Mouse (Mus musculus) retina, adult 2 months (tissue): Measurements from ENCODE around the gene Zfp626.
"Not testable (repeated sequence)": the region's sequence is repeated elsewhere in the genome, so short reads cannot be mapped to it uniquely, and the experiment has no call there.

Experiments used
- DNase-seq: peaks from one replicate; pipeline ENCODE4 v3.0.0-alpha.2; 2012; ENCODE audit warnings: low read depth, low spot score

Zfp626 gene

DNA sequence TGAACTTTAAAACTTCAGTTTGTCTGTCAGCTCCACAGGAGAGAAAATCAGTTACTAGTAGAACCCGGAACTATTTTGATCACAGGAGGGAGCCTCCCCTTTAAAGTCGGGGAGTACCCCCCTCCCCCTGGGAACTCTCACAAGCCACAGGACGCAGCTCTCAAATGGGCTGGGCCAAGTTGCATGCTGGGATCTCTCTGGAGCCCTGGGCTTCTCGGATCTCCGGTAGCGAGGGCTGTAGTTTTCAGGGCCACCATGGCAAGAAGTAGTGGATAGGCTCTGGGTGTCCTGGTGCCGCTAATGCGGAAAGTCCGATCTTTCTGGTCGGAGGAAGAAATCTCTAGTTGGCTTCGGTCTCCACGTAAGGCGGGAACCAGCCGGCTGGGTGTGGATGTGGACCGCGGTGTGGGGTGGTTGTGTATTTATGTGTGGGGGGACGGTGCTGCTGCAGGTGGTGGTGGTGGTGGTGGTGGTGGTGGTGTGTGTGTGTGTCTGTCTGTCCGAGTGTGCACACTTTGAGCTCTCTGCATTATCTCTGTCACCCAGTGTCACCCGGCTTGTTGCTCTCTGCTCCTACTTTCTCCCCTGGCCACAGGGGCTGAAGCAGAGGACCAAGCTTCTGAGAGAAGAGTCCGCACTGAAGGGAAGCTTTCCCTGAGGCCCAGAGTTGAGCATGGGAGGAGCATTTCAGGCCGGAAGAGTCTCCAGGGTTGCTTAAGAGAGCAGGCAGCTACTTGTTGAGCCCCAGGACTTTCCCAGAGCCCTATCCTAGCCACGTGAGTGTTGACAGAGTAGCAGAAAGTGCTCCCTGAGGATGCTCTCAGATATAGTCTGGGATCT lies 53.6 kb downstream of the Zfp626 start:
- peak; percentile 50 for DNase-seq

DNA sequence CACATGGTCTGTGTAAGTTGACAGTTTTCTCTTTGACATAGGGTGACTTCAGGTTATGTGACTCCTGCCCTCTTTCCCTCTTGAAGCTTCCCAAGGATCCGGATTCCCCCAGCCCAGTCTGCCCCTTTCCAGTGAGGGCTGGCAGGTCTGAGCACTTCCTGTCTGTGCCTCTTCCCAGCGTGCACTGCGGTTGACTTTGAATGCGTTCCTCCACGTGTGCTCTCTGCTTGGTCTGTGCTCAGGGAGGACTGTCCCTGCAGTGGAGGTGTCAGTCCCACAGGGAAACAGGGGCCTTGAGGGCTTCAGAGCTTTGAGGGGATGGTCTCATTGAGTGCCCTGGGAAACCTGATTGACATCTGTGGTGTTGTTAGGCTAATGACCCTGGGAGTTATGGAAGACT lies 55.6 kb downstream of the Zfp626 start:
- not testable (repeated sequence) for DNase-seq
